Mouse (Mus musculus): ENCODE results near the gene Hba-a2.
"Not testable (repeated sequence)": the region's sequence is repeated elsewhere in the genome, so short reads cannot be mapped to it uniquely, and the experiment has no call there.

The Hba-a2 gene

DNA sequence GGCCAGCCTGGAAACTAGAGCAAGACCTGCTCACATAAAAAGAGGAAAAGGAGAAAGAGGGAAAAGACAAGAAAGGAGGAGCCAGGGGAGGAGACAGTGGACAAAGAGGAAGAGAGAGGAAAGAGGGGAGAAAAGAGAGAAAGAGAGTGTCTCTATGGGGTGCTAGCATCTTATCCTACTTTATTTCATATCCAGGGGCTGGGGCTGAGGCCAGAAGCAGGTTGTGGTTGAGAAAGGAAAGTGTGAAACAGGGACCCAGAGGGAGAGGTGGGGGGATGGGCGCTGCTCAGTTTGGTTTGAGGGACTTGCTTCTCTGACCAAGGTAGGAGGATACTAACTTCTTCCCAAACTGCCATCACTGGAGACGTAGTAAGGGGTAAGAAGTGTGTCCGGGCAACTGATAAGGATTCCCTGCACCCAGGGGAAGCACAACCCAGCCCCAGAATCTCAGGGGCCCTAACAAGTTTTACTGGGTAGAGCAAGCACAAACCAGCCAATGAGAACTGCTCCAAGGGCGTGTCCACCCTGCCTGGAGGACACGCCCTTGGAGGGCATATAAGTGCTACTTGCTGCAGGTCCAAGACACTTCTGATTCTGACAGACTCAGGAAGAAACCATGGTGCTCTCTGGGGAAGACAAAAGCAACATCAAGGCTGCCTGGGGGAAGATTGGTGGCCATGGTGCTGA is 13.1 kb upstream of the Hba-a2 start, which contains the start of gene Hba-a1:
Gene Hba-a1, plus strand, starts transcription at position 421 of the 687 bp plus-strand sequence.
- DNase-seq (ENCODE audit: low spot score in 2 of 2), result not testable (repeated sequence)

DNA sequence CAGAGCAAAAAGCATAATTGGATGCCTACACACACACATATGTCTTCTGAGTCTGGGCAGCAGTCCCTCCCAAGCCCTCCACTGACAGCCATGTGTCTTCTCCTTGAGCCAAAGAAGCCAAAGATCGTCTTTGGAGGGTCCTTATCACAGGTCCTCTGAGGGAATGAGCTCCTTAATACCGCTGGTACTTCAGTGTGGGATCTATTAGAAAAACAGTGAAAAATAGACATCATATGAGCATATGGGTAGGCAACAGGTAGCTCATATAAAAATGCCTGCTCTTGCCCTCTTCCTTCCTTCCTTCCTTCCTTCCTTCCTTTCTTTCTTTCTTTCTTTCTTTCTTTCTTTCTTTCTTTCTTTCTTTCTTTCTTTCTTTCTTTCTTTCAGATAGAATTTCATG is 11.7 kb upstream of the Hba-a2 start:
- DNase-seq (ENCODE audit: low spot score in 2 of 2), result not testable (repeated sequence)

DNA sequence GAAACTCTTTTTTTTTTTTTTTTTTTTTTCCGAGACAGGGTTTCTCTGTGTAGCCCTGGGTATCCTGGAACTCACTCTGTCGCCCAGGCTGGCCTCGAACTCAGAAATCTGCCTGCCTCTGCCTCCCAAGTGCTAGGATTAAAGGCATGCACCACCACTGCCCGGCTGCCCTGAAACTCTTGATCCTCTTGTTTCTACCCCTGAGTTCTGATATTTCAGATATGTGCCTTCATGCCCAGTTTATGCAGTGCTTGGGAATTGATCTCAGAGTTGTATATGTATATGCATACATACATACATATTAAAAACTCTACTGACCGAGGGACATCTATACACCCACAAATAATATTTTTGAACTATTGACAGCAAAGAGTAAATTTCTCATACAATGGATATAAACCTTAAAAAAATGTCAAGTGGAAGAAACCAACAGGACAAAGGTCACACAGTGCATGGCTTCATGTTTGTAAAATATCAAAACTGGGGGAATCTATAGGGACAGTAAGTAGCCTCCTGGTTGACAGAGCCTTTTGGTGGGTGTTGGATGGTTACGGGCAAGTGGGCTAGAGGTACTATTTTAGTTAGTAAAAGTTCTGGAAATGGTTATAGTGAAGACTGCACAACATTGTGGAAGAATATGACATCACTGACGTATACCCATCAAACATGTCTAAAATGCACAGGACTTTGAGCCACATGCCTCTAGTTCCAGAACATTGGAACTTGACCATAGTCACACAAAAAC is 11.1 kb upstream of the Hba-a2 start:
- DNase-seq (ENCODE audit: low spot score in 2 of 2), result no peak

DNA sequence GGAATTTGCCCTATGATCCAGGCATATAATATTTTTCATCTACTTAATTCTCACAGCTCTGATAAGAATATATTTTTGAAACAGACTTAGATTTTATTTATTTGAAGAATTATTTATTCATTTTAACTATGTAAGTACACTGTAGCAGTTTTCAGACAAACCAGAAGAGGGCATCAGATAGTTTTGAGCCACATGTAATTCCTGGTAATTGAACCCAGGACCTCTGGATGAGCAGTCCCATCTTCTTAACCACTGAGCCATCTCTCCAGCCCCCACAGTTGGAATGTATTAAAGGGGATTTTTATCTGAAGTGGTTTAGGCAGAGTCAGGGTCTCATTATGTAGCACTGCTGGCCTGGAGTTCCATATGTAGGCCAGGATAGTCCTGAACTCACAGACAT is 10.4 kb upstream of the Hba-a2 start:
- not testable (repeated sequence) for DNase-seq (ENCODE audit: low spot score in 2 of 2)

DNA sequence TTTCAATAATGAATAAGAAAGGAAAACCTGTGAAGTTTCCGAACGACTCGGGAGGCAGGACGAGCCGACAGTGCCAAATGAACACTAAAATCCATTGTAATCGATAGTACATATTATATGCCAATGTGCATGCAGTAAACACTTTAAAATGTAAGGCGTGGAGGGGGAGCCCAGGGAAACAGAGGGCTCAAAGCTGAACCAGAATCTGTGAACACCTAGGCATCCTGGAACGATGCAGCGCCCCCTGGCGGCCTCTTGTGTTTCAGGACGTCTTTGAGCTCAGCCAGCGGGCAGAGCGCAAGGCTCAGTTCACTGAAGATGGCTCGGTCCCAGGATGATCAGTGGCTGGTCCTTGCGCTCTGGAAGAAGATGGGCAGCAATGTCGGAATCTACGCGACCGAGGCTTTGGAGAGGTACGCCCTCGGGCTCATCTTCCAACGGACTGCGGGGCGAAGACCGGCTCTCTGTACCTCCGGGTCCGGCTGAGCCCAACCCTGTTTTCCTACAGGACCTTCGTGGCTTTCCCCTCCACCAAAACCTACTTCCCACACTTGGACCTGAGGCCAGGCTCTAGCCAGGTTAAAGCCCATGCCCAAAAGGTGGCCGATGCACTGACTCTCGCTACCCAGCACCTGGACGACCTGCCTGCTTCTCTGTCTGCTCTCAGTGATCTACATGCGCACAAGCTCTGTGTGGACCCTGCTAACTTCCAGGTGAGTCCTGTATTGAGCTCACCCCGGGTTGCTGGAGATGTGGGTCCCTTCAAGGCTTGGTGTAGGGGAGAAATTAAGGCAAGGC is 9.4 kb upstream of the Hba-a2 start, which contains the start of gene Hbq1b:
Gene Hbq1b, plus strand, starts transcription at position 271 of the 798 bp plus-strand sequence.
- peak; percentile 60 to 73 for DNase-seq (ENCODE audit: low spot score in 2 of 2)

DNA sequence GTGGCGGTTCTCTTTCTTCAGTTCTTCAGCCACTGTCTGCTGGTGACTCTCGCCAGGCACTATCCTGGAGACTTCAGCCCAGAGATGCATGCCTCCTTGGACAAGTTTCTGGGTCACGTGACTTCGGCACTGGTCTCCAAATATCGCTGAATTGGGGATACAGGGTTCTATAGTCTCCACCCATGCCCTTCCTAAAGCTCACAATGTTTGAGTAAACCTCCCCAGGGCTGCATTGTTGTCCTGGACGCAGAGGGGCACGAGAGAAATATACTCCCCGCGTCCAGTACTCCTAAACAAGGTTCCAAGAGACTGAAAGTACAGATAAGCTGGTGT is 8.8 kb upstream of the Hba-a2 start:
- DNase-seq (ENCODE audit: low spot score in 2 of 2), result no peak

DNA sequence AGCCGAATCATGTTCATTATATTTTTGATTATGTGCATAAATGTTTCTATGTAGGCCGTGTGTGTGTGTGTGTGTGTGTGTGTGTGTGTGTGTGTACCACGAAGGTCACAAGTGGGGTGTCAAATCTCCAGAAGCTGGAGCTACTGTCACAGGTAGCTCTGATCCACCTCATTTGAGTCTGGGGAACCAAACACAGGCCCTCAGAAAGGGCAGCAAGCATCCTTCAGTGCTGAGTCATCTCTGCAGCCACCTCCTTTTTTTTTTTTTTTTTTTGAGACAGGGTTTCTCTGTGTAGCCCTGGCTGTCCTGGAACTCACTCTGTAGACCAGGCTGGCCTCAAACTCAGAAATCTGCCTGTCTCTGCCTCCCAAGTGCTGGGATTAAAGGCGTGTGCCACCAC is 3.5 kb upstream of the Hba-a2 start:
- DNase-seq (ENCODE audit: low spot score in 2 of 2), result not testable (repeated sequence)

DNA sequence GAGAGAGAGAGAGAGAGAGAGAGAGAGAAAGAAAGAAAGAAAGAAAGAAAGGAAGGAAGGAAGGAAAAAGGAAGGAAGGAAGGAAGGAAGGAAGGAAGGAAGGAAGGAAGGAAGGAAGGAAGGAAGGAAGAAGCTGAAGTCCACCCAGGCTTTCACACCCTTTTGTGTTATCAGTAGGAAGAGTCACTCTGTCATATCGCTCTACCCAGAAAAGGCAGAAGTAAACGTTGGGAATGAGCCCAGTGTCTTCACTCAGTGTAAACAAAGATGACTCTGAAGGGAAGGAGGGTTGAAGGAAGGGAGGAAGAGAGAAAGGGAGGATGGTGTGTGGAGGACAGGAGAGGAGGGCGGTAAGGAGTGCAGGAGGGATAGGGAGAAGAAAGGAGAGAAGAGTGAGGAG is 2.8 kb upstream of the Hba-a2 start:
- not testable (repeated sequence) for DNase-seq (ENCODE audit: low spot score in 2 of 2)

DNA sequence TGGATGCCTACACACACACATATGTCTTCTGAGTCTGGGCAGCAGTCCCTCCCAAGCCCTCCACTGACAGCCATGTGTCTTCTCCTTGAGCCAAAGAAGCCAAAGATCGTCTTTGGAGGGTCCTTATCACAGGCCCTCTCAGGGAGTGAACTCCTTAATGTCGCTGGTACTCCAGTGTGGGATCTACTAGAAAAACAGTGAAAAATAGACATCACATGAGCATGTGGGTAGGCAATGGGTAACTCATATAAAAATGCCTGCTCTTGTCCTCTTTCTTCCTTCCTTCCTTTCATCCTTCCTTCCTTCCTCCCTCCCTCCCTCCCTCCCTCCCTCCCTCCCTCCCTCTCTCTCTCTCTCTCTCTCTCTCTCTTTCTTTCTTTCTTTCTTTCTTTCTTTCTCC is 1.1 kb downstream of the Hba-a2 start:
- not testable (repeated sequence) for DNase-seq (ENCODE audit: low spot score in 2 of 2)

DNA sequence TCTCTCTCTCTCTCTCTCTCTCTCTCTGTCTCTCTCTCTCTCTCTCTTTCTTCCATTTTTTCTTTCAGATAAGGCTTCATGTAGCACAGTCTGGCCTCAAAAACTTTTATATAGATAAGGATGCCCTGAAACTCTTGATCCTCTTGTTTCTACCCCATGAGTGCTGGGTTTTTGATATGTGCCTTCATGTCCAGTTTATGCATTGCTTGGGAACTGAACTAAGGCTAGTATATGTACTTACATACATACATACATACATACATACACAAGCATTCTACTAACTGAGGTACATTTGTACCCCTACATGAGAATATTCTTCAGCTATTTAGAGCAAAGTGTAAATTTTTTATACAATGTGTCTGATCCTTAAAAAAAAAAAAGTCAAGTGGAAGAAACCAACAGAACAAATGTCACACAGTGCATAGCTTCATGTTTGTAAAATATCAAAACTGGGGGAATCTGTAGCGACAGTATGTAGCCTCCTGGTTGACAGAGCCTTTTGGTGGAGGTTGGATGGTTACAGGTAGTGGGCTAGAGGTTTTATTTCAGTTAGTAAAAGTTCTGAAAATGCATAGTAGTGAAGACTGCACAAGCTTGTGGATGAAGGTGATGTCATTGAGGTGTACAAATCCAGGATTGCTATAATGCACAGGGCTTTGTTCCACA is 1.7 kb downstream of the Hba-a2 start:
- no peak for DNase-seq (ENCODE audit: low spot score in 2 of 2)

DNA sequence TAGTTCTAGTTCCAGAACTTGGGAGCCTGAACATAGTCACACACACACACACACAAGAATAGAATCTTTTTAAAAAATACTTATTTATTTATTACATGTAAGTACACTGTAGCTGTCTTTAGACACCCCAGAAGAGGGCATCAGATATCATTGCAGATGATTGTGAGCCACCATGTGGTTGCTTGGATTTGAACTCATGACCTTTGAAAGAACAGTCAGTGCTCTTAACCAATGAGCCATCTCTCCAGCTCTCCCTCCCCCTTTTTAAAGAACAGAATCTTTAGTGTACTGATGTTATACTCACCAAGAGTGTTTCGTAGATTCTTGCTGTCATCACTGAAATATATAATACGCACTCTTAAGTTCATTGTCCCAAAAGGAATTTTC is 2.2 kb downstream of the Hba-a2 start:
- no peak for DNase-seq (ENCODE audit: low spot score in 2 of 2)

DNA sequence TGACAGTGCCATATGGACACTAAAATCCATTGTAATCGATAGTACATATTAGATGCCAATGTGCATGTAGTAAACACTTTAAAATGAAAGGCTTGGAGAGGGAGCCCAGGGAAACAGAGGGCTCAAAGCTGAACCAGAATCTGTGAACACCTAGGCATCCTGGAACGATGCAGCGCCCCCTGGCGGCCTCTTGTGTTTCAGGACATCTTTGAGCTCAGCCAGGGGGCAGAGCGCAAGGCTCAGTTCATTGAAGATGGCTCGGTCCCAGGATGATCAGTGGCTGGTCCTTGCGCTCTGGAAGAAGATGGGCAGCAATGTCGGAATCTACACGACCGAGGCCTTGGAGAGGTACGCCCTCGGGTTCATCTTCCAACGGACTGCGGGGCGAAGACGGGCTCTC is 3.6 kb downstream of the Hba-a2 start, which contains the start of gene Hbq1a:
Gene Hbq1a, plus strand, starts transcription at position 205 of the 400 bp plus-strand sequence.
- DNase-seq (ENCODE audit: low spot score in 2 of 2), result peak in 1 of 2 experiments; percentile 32

DNA sequence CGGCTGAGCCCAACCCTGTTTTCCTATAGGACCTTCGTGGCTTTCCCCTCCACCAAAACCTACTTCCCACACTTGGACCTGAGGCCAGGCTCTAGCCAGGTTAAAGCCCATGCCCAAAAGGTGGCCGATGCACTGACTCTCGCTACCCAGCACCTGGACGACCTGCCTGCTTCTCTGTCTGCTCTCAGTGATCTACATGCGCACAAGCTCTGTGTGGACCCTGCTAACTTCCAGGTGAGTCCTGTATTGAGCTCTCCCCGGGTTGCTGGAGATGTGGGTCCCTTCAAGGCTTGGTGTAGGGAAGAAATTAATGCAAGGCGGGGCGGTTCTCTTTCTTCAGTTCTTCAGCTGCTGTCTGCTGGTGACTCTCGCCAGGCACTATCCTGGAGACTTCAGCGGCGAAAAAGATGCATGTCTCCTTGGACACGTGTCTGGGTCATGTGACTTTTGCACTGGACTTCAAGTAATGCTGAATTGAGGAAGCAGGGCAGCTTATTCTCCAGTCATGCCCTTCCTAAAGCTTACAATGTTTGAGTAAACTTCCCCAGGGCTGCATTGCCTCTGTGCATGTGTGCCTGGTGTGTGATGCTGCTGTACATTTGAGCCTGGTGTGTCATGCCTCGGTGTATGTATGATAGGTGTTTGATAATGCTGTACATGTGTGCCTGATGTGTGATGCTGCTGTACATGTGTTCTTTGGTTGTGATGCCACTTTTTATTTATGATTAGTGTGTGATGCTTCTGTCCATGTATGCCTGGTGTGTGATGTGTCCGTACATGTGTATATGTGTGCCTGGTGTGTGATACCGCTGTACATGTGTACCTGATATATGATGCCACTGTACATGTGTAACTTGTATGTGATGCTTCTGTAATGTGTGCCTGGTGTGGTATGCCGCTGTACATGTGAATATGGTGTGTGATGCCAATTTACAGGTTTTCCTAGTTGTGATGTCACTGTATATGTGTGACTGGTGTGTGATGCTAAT is 4.3 kb downstream of the Hba-a2 start:
- DNase-seq (ENCODE audit: low spot score in 2 of 2), result no peak

DNA sequence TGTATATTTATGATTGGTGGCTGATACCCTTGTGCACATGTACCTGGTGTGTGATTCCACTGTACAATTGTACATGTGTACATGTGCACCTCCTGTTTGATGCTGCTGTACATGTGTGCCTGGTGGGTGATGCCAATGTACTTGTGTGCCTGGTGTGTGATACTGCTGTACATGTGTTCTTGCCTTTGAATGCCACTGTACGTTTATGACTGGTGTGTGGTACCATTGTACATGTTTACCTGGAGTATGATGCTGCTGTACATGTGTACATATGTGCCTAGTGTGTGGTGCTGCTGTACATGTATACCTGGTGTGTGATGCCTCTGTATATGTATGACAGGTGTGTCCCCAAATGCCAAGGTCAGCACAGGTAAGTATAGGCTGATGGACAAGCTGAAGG is 5.2 kb downstream of the Hba-a2 start:
- no peak for DNase-seq (ENCODE audit: low spot score in 2 of 2)

DNA sequence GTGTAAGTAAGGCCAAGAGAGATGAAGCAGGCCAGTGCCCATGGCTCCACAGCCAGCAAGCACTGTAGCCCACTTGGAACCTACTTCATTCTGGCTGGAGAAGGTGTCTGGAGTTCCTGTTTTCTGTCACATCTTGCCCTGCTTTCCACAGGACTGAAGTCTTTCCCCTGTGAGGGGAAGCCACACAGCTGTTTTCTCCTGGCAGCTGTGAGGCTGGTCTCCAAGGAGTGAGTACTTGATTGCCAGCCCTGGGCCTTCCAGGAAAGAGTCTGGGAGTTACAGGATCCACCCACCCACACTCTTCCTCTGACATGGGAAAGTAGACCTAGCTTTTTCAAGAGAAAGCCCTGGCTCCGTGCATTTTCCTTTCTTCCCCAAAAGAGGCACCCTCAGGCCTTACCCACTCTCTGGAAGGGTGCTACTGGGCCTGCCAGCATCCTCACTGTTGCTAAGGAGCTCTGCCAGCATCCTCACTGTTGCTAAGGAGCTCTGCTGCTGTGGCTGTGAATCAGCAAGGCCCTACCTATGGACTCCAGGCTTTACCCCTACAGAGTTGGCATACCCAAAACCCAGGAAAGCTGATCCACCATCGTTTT is 6.6 kb downstream of the Hba-a2 start:
- no peak for DNase-seq (ENCODE audit: low spot score in 2 of 2)

DNA sequence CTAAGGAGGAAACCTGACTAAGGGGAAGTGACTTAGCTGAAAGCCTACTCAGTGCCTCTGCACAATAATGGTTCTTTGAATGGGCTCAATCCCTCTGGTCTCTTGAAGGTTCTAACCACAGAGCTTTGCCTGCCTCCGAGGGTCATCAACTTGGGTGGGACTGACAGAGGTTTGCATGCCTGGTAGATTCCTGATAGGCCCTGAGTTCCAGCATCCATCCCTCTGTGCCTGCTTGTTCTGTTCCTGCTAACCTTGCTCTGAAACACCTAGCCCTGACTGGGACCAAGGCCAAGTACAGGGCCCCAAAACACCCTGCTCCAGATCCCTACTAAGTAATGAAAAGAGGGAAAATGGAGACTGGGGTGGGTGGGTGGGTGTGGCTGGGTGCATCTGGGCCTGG is 7.2 kb downstream of the Hba-a2 start:
- no peak for DNase-seq (ENCODE audit: low spot score in 2 of 2)

DNA sequence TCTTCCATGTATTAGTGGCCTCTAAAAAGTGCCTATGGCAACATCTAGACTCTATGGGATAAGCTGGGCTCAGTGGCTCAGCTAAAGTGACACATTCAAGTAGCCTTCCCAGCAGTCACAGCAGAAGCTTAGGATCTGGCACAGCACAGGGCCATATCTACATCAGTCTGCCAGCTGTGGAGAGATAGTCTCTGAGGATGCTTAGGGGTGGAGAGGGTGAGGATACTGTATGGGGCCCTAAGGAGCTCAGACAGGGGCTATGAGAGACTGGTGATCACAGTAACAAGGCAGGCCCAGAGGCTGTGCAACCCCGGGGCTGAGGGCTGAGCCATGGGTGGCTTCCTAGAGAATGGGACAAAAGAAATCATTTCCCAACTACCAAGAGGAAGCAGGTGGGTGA is 10.7 kb downstream of the Hba-a2 start:
- no peak for DNase-seq (ENCODE audit: low spot score in 2 of 2)

DNA sequence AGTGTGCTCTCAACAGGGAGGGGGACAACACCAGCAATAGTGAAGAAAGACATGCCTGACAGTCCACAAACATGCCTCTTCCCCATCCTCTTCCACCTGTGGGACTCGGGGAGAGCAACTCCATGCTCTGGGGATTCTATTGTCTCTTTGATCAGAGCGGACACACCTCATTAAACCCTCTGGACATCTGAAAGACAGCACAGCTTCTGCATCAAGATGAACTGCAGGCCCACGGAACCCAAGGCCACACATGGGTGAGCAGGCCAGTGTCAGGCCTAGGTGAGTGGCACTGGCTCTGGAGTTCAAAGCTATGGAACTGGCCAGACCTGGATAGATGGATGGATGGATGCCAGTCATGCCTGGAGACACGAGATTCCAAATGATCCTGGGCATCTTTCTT is 13.2 kb downstream of the Hba-a2 start:
- no peak for DNase-seq (ENCODE audit: low spot score in 2 of 2)

DNA sequence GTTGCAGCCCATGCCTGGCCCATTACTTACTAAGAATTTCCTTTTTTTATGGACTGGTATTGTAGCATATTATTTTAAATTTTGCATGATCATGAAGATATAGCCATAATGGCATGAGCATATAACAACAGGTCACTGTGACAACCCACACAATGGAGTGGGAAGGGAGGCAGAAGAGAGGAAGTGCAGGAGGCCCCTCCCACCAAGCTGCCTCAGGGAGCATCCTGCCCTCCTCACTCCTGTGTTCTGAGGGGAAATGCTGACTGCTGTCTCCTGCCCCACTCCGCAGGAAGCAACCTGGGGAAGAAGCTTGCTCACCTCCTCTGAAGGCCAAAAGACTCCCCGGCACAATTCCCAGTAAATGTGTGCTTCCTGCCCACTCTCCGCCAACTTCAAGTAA is 13.6 kb downstream of the Hba-a2 start:
- no peak for DNase-seq (ENCODE audit: low spot score in 2 of 2)

DNA sequence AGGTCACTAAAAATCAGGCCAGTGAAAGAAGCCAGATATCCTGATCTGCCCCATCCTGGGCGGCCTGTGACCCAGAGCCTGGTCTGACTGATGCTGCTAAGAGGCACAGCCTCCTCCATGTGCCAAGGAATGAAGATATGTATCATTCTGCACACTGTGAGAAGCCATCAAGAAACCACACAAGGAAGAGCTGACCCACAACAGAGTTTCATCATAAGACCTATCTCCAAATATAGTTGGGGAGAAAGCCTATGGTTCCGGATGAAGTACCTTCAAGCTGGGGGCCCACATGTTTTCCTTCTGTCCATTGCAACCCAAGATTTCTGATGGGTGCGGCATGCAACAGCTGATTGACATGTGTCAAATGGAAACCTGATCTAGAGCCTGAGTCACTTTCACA is 19.7 kb downstream of the Hba-a2 start:
- no peak for DNase-seq (ENCODE audit: low spot score in 2 of 2)

Measured in urinary bladder, postnatal 4 days (tissue).